Mouse (Mus musculus): Measurements from ENCODE around the gene Gm5741. TPM values are rescaled to one million over a fixed set of nuclear protein-coding genes. Genes with fewer than 3 reads are reported as not detected.

The Gm5741 gene
- polyA plus RNA-seq (2012; rRNA removed) = 0.71 and 0.82 TPM in 2 replicates

DNA sequence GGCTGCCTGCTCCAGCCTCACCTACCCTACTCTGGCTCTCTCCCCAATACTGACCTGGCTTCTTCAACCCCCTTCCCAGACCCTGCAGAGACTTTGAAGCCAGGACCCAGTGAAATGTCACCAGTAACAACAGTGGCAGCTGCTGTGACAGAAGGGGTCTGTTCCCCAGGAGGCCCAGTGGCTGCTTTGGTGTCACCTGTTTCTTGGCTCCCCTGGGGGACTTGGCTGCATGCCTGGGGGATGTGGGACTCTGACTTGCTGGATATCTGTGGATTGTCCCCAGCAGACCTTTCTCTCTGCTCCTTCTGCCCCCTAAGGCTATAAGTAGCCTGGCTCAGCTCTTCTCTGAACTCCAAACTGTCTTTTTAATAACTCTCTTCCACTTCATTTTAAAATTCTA is at the start of gene Gm5741:
TSS of gene Gm5741 (minus strand) at position 1 of the 400 bp plus-strand sequence.

DNA sequence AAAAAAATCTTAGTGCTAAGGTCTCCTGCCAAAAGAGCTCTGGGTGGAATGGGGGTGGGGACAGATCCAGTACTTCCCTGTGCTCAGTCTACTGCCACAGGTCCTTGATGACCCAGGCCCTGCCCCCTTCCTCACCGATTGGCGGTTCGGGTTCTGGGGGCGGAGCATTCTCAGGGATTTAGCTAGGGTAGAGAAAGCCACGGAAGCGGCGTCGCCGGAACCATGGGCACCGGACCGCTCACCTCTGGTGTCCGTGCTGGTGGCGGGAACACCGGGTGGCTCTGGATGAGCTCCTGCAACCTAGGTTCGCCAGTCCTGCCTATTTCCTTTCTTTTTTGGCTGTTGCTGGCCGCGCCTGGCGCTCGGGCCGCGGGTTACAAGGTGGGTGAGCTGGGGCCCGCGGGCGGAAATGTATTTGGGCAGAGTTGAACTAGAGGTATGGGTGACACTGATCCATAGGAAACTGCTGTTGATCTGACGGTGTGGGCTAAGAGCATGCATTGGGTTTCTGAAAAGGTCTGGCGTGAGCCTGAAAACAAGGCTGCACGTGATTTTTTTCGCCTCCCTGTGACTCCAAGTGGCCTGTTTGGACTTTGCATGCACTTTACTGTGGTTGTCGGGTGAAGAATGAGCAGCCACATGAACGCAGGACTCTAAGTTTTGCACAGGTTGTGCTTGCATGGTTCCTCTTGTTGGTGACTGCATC is 15.5 kb upstream of the Gm5741 start, which contains the start of gene Man2b1:
TSS of gene Man2b1 (plus strand) at position 163 of the 706 bp plus-strand sequence.

DNA sequence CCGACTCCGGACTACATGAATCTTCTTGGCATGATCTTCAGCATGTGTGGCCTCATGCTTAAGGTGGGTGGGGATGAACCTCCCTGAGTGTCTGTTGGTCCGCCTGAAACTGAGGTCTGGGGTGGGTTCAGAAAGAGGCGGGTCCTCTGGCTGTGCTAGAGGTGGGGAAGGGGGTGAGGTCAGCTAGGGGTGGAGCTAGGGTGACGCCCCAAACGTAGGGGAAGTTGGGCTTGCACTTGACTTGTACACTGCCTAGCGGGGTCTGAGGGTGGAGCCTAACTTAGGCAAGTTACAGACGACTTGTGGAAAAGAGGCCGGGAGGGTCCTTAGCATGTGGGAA is 13.4 kb upstream of the Gm5741 start, which contains the start of gene Wdr83:
TSS of gene Wdr83 (minus strand) at position 91 of the 340 bp plus-strand sequence.

DNA sequence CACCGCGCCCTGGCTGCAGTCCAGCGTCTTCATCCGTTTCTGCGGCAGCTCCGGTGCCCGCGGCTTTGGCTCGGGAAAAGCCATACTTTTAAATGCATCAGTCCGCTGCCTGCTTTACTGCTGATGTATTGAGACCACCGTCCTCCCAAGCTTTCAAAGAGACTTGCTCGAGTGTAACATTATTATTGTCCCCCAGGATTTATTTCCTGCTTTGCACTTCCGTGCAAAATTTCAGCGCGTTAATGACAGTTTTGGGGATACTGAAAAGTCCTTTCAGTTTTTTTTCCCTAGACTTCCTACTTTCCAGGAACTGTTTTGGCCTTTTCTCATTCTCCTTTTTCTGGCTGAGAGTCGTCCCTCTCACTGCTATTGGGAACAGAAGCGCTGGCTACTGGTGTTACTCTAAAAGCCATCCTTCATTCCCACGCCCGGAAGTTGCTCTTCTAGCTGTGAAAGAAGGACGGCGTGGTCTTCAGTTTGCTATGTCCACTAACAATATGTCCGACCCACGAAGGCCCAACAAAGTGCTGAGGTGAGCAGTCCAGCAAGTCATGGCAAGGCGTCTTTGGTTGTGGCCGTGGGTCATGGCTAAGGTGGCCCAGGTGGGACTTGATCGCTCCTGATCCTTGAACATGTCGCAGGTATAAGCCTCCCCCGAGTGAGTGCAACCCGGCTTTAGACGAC is 12.9 kb upstream of the Gm5741 start, which contains the start of gene Wdr83os:
TSS of gene Wdr83os (plus strand) at position 209 of the 684 bp plus-strand sequence.

DNA sequence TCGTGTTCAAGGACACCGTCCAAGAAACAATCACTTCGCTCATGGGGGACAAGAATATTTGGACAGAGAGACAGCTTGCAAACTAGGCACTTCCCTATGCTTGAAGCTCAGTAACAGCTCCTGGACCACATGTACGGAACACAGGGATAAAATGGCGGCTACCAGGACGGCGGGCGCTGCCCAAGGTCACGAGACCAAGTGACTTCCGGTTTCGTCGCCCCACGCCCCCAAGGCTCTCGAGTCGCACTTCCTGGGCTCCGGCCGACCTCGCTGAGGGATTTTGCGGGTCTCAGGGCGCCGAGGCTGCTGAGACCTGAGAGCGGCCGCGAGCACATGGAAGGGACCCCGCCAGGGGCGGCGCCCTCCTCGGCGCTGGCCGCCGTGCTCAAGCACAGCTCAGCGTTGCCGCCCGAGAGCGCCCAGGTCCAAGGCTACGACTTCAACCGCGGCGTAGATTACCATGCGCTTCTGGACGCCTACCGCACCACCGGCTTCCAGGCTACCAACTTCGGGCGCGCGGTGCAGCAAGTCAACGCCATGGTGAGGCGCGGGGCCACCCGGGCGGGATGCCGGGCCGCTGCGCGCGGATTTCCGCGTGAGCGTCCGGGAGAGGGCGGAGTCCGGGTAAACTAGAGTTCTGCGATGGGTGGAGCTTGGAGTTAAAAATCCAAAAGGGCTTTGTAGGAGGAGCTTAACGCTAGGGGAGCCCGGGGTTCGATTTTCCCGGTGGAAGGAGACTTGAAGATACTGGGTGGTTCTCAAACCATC is 3.9 kb upstream of the Gm5741 start, which contains the start of gene Dhps:
TSS of gene Dhps (plus strand) at position 244 of the 768 bp plus-strand sequence.

DNA sequence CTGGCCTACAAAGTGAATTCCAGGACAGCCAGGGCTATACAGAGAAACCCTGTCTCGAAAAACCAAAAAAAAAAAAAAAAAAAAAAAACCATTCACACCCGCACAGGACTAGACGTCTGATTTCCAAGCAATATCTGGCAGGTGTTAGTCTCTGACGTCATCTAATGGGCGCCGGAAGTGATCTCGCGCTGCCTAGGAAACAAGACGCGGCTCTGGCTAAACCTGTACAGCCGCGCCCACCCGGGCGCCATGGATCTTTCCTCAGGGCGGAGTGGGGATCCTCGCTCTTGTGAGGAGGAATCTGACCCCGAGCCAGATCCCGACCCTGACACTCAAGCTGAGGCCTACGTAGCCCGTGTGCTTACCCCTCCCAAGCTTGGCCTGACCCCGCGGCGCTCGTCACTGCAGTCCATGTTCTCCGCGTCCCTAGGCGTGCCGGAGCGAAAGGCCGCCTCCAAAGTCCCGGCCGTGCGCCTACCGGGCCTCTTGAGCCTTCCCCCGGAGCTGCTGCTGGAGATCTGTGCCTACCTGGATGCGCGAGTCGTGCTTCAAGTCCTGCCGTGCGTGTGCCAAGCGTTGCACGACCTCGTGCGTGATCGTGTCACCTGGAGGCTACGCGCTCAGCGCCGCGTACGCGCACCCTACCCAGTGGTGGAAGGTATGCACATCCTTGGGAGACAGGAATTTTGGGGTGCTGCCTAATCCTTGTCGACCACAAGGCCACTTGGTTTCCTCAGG is 7.7 kb downstream of the Gm5741 start, which contains the start of gene Fbxw9:
TSS of gene Fbxw9 (plus strand) at position 177 of the 738 bp plus-strand sequence.

DNA sequence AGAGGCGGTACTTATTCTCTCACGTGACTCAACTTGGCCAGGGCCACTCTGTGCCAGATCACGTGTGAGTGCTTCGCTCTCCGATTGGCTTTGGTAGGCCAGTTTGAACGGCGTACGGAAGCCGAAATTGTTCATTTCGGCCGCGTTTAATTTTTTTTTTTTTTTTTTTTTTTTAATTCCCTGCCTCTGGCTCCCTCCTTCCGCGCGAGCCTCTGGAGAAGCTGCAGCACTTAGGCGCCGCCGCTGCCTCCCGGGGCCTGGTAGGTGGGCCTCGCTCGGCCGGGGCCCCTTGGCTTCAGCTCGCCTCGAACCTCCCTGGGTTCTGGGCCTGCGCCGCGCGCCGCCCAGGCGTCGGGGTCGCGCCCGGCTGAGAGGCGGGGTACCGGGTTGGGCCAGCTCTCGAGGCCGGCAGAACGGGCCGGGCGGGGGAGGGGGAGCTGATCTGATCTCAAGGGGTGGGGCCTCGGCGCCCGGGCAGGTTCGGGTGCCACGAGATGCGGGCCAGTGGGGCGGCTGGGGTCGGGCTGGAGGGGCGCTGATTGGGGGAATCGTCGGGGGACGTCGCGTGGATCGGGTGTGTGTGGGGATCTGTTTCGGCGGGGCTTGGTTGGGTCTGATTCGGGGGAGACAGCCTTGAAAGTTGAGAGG is 30.9 kb downstream of the Gm5741 start, which contains the start of gene Tnpo2:
TSS of gene Tnpo2 (plus strand) at position 198 of the 648 bp plus-strand sequence.

DNA sequence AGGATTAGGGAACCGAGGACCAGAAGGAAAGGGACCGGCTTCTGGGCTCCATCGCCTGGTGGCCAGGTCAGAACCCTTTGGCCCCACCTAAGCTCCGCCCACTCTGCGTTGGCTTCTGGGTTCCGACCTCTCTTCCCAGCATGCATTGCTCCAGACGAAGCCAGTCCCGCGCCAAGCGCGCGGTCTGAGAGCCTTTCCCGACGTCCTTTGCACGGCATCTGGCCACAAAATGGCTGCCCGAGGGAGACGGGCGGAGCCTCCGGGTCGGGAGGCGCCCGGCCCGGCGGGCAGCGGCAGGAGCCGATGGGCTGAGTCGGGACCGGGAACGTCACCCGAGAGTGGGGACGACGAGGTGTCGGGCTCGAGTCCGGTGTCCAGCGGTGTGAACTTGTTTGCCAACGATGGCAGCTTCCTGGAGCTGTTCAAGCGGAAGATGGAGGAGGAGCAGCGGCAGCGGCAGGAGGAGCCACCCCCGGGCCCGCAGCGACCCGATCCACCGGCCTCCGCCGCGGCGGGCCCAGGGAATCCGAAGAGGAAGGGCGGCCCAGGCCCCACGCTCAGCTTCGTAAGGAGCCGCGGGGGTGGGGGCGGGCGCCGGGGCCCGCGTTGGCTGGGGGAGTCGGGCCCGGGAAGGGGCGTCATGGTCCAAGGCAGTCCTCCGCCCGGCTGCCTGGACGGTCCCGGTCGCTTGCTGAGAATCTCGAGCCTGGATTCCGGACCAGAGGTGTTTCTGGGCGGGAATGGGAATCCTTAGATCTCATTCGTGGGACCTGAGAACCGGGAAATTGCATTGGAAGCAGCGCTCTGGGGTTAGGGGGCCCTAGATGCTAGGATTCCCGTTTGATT is 40.9 kb downstream of the Gm5741 start, which contains the start of gene Trir:
TSS of gene Trir (plus strand) at position 154 of the 846 bp plus-strand sequence.

DNA sequence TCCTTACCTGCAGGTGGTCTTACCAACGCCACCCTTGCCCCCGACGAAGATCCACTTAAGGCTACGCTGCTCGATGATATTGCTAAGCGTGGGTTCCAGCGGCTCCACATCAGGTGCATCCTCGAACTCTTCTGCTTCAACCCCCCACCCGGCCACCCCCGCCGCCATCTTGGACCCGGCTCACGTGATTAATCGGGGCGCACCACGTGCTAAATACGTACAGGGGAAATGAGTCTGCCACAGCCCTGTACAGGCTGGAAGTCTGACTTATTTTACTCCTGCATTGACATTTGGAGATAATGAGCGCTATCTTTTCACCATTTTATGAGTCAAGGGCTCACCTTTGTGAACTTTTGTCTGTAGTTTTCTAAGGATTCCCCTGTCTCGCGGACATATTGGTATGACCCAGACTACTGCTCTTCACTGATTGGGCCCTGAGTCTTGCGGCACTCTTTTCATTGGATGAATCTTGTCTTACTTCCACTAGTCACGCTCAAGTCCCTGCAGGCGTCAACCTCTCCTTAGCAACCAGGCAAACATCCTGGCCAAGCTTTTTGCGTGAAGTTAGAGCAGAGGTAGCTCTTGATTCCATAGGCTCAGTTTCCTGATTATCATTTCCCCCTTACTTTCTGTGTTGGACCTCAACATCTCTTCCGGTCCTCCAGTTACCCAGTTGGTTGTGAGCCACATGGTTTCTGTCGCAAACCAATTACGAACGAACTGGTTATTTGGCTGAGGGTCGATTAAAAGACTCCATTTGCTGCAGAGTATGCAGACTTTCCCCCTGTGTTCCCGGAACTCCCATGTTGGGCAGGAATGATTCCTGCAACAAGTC is 42.5 kb downstream of the Gm5741 start, which contains the start of gene Asna1:
TSS of gene Asna1 (minus strand) at position 184 of the 835 bp plus-strand sequence.

Other genes with a start within 250 kb of the Gm5741 start
- gene Dand5, start 245.2 kb downstream of the Gm5741 start, polyA plus RNA-seq (2012; rRNA removed) = 3.2 and 4.7 TPM in 2 replicates
- gene Gadd45gip1, start 236.5 kb downstream of the Gm5741 start, polyA plus RNA-seq (2012; rRNA removed) = 29.3 and 32.5 TPM in 2 replicates
- 65.7 and 76.9 TPM in 2 replicates for gene Rad23a, start 227.3 kb downstream of the Gm5741 start, polyA plus RNA-seq (2012; rRNA removed)
- gene Calr, start 221.0 kb downstream of the Gm5741 start, polyA plus RNA-seq (2012; rRNA removed) = 669 and 1,481 TPM in 2 replicates
- gene Farsa, start 211.0 kb downstream of the Gm5741 start, polyA plus RNA-seq (2012; rRNA removed) = 97.5 and 98.6 TPM in 2 replicates
- 38.7 and 41.1 TPM in 2 replicates for gene Syce2, start 195.9 kb downstream of the Gm5741 start, polyA plus RNA-seq (2012; rRNA removed)
- gene Gcdh, start 174.1 kb downstream of the Gm5741 start, polyA plus RNA-seq (2012; rRNA removed) = 47.6 and 59.7 TPM in 2 replicates
- gene Klf1, start 166.1 kb downstream of the Gm5741 start, polyA plus RNA-seq (2012; rRNA removed) = 13.0 and 22.9 TPM in 2 replicates
- 8.9 and 10.6 TPM in 2 replicates for gene Dnase2a, start 159.4 kb downstream of the Gm5741 start, polyA plus RNA-seq (2012; rRNA removed)
- gene Mast1, start 130.6 kb downstream of the Gm5741 start, polyA plus RNA-seq (2012; rRNA removed) = 21.4 and 22.8 TPM in 2 replicates
- 1.1 TPM in 2 replicates for gene Rtbdn, start 121.0 kb downstream of the Gm5741 start, polyA plus RNA-seq (2012; rRNA removed)
- gene Gm49661, start 98.5 kb downstream of the Gm5741 start, polyA plus RNA-seq (2012; rRNA removed) = not detected in 2 replicates
- 836 and 1,138 TPM in 2 replicates for gene Prdx2, start 98.4 kb downstream of the Gm5741 start, polyA plus RNA-seq (2012; rRNA removed)
- gene Rnaseh2a, start 98.2 kb downstream of the Gm5741 start, polyA plus RNA-seq (2012; rRNA removed) = 85.7 and 158 TPM in 2 replicates
- 3.7 and 3.8 TPM in 2 replicates for gene Junb, start 89.3 kb downstream of the Gm5741 start, polyA plus RNA-seq (2012; rRNA removed)
- 12.8 and 15.9 TPM in 2 replicates for gene Hook2, start 77.4 kb downstream of the Gm5741 start, polyA plus RNA-seq (2012; rRNA removed)
- gene Best2, start 53.5 kb downstream of the Gm5741 start, polyA plus RNA-seq (2012; rRNA removed) = 0.04 TPM in 1 of 2 replicates, not detected in the other
- gene Asna1, start 42.7 kb downstream of the Gm5741 start, polyA plus RNA-seq (2012; rRNA removed) = 186 and 196 TPM in 2 replicates
- 185 and 357 TPM in 2 replicates for gene Trir, start 41.2 kb downstream of the Gm5741 start, polyA plus RNA-seq (2012; rRNA removed)
- 72.4 and 83.1 TPM in 2 replicates for gene Tnpo2, start 31.1 kb downstream of the Gm5741 start, polyA plus RNA-seq (2012; rRNA removed)
- 40.9 and 42.1 TPM in 2 replicates for gene Fbxw9, start 7.9 kb downstream of the Gm5741 start, polyA plus RNA-seq (2012; rRNA removed)
- 44.7 and 49.4 TPM in 2 replicates for gene Dhps, start 3.8 kb upstream of the Gm5741 start, polyA plus RNA-seq (2012; rRNA removed)
- gene Wdr83os, start 12.8 kb upstream of the Gm5741 start, polyA plus RNA-seq (2012; rRNA removed) = 85.3 and 89.8 TPM in 2 replicates
- 72.7 and 84.7 TPM in 2 replicates for gene Wdr83, start 13.3 kb upstream of the Gm5741 start, polyA plus RNA-seq (2012; rRNA removed)
- 18.3 and 21.6 TPM in 2 replicates for gene Man2b1, start 15.3 kb upstream of the Gm5741 start, polyA plus RNA-seq (2012; rRNA removed)
- 1.3 and 2.0 TPM in 2 replicates for gene Zfp791, start 55.1 kb upstream of the Gm5741 start, polyA plus RNA-seq (2012; rRNA removed)
- not detected in 2 replicates for gene Cks1brt, start 83.9 kb upstream of the Gm5741 start, polyA plus RNA-seq (2012; rRNA removed)
- gene Olfr371, start 158.0 kb upstream of the Gm5741 start, polyA plus RNA-seq (2012; rRNA removed) = not detected in 2 replicates
- gene Orc6, start 231.7 kb upstream of the Gm5741 start, polyA plus RNA-seq (2012; rRNA removed) = 112 and 144 TPM in 2 replicates
- 67.6 and 88.3 TPM in 2 replicates for gene Vps35, start 231.8 kb upstream of the Gm5741 start, polyA plus RNA-seq (2012; rRNA removed)

Data from central nervous system, embryonic 11.5 days (tissue).